Mouse (Mus musculus): Measurements from ENCODE around the gene Tas1r1. TPM values are rescaled to one million over a fixed set of nuclear protein-coding genes. Genes with fewer than 3 reads are reported as not detected.

The Tas1r1 gene
- total and polyA plus RNA-seq, 3 experiments: 0.12 to 0.21 TPM; not detected in 1

- no peaks in the 10 kb centered on the region for H3K9me3 ChIP-seq (replicated peaks; ENCODE audit: insufficient read depth, low read length)
- H3K27me3 ChIP-seq (ENCODE audit: control insufficient read depth in 1 of 2, insufficient read depth in 2 of 2, low read length in 2 of 2): no peaks in the 10 kb centered on the region
- no peaks in the 10 kb centered on the region for H3K79me2 ChIP-seq (ENCODE audit: control insufficient read depth, insufficient read depth, low read length, poor library complexity)
- no peaks in the 10 kb centered on the region for H3K4me1 ChIP-seq (ENCODE audit: control insufficient read depth in 1 of 2, insufficient read depth in 2 of 2, low read length in 2 of 2)
- H3K36me3 ChIP-seq (ENCODE audit: control insufficient read depth in 1 of 2, insufficient read depth in 2 of 2, low read length in 2 of 2): no peaks in the 10 kb centered on the region
- no peak overlapping the region for H3K27ac ChIP-seq (ENCODE audit: control insufficient read depth, low read depth, low read length)
- no peak overlapping the region for H3K9ac ChIP-seq (ENCODE audit: control insufficient read depth, low read depth, low read length, poor library complexity, severe bottlenecking)
- no peak for DNase-seq (ENCODE audit: low read depth, low spot score)
- no peak overlapping the region for H3K4me3 ChIP-seq (ENCODE audit: control insufficient read depth in 1 of 2, insufficient read depth in 1 of 2, low read depth in 2 of 2, low read length in 2 of 2)
- TF ChIP-seq POLR2AphosphoS5 (IDR thresholded peaks at IDR 0.05; ENCODE audit: borderline replicate concordance, low read depth, low read length) (no peak), MAFK (IDR thresholded peaks at IDR 0.05; ENCODE audit: borderline replicate concordance, low read depth, low read length) (no peak), RCOR1 (IDR thresholded peaks at IDR 0.05; ENCODE audit: low read depth, low read length) (no peak), SMC3 (IDR thresholded peaks at IDR 0.05; ENCODE audit: low read depth, low read length) (no peak), ZKSCAN1 (IDR thresholded peaks at IDR 0.05; ENCODE audit: low read depth, low read length) (no peak), ZMIZ1 (IDR thresholded peaks at IDR 0.05; ENCODE audit: low read depth, low read length) (no peak), TCF12 (IDR thresholded peaks at IDR 0.05; ENCODE audit: low read depth, low read length) (no peak)
Observed at GRCm38 (mm10) chr4:152079931-152080330, 41.6 kb upstream of the Tas1r1 start.

DNA sequence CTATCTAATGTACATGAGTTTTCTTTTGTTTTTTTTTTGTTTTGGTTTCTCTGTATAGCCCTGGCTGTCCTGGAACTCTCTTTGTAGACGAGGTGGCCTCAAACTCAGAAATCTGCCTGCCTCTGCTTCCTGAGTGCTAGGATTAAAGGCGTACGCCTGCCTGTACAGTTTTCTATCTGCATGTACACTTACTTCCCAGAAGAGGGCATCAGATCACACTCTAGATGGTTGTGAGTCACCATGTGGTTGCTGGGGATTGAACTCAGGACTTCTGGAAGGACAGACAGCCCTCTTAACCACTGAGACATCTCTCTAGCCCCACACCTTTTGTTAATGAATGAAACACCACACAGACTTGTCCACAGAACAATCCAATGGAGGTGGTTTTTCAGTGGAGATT, 40.9 kb upstream of the Tas1r1 start:
- peak in 1 of 3 experiments; percentile 33; a peak in 2 of 6 replicates for TF ChIP-seq CTCF (IDR thresholded peaks at IDR 0.05 in 2 of 3, conservative IDR thresholded peaks at IDR 0.05 in 1 of 3; ENCODE audit: control insufficient read depth in 1 of 3, insufficient read depth in 1 of 3, low read depth in 2 of 3, low read length in 3 of 3, poor library complexity in 1 of 3, severe bottlenecking in 1 of 3)
- TF ChIP-seq USF2 (IDR thresholded peaks at IDR 0.05; ENCODE audit: borderline replicate concordance in 1 of 2, insufficient read depth in 1 of 2, low read depth in 1 of 2, low read length in 2 of 2): no peak
- TF ChIP-seq MYC (IDR thresholded peaks at IDR 0.05; ENCODE audit: low read depth, low read length): 0 out of 2 replicates have a peak, but pooled peaks have one; percentile 30
- peak; percentile 34 for TF ChIP-seq SMC3 (IDR thresholded peaks at IDR 0.05; ENCODE audit: low read depth, low read length)
- Histone ChIP-seq H3K79me2 (ENCODE audit: control insufficient read depth, insufficient read depth, low read length, poor library complexity) (no peaks in the 10 kb centered on the region), H3K9me3 (replicated peaks; ENCODE audit: insufficient read depth, low read length) (no peaks in the 10 kb centered on the region)

GRCm38 (mm10) chr4:152078105-152078530, 39.8 kb upstream of the Tas1r1 start:
- no peaks in the 10 kb centered on the region for H3K9me3 ChIP-seq (replicated peaks; ENCODE audit: insufficient read depth, low read length)
- no peaks in the 10 kb centered on the region for H3K4me1 ChIP-seq (ENCODE audit: control insufficient read depth in 1 of 2, insufficient read depth in 2 of 2, low read length in 2 of 2)
- no peak overlapping the region for H3K27ac ChIP-seq (ENCODE audit: control insufficient read depth, low read depth, low read length)
- DNase-seq (ENCODE audit: low read depth, low spot score): no peak
- no peaks in the 10 kb centered on the region for H3K36me3 ChIP-seq (ENCODE audit: control insufficient read depth in 1 of 2, insufficient read depth in 2 of 2, low read length in 2 of 2)
- no peak for TF ChIP-seq ETS1 (IDR thresholded peaks at IDR 0.05; ENCODE audit: low read depth, low read length)
- no peak for TF ChIP-seq MYC (IDR thresholded peaks at IDR 0.05; ENCODE audit: low read depth, low read length)
- no peak for TF ChIP-seq POLR2AphosphoS2 (IDR thresholded peaks at IDR 0.05; ENCODE audit: low read length)
- TF ChIP-seq ZNF384 (IDR thresholded peaks at IDR 0.05; ENCODE audit: low read depth, low read length): no peak
- no peak for TF ChIP-seq MYB (IDR thresholded peaks at IDR 0.05; ENCODE audit: low read depth, low read length)
- no peak for TF ChIP-seq SMC3 (IDR thresholded peaks at IDR 0.05; ENCODE audit: low read depth, low read length)
- no peak overlapping the region for H3K4me3 ChIP-seq (ENCODE audit: control insufficient read depth in 1 of 2, insufficient read depth in 1 of 2, low read depth in 2 of 2, low read length in 2 of 2)
- H3K27me3 ChIP-seq (ENCODE audit: control insufficient read depth in 1 of 2, insufficient read depth in 2 of 2, low read length in 2 of 2): no peaks in the 10 kb centered on the region
- H3K79me2 ChIP-seq (ENCODE audit: control insufficient read depth, insufficient read depth, low read length, poor library complexity): no peaks in the 10 kb centered on the region
- H3K9ac ChIP-seq (ENCODE audit: control insufficient read depth, low read depth, low read length, poor library complexity, severe bottlenecking): no peak overlapping the region

More for the DNA sequence above, 40.9 kb upstream of the Tas1r1 start:
- H3K27me3 ChIP-seq (ENCODE audit: control insufficient read depth in 1 of 2, insufficient read depth in 2 of 2, low read length in 2 of 2): no peaks in the 10 kb centered on the region
- H3K4me3 ChIP-seq (ENCODE audit: control insufficient read depth in 1 of 2, insufficient read depth in 1 of 2, low read depth in 2 of 2, low read length in 2 of 2): no peak overlapping the region
- H3K27ac ChIP-seq (ENCODE audit: control insufficient read depth, low read depth, low read length): no peak overlapping the region
- no peaks in the 10 kb centered on the region for H3K4me1 ChIP-seq (ENCODE audit: control insufficient read depth in 1 of 2, insufficient read depth in 2 of 2, low read length in 2 of 2)
- DNase-seq (ENCODE audit: low read depth, low spot score): no peak
- no peak overlapping the region for H3K9ac ChIP-seq (ENCODE audit: control insufficient read depth, low read depth, low read length, poor library complexity, severe bottlenecking)
- no peaks in the 10 kb centered on the region for H3K36me3 ChIP-seq (ENCODE audit: control insufficient read depth in 1 of 2, insufficient read depth in 2 of 2, low read length in 2 of 2)
